Mouse (Mus musculus): Measurements from ENCODE around the gene Asap2. TPM values are rescaled to one million over a fixed set of nuclear protein-coding genes. Genes with fewer than 3 reads are reported as not detected.

Gene Asap2
- polyA plus RNA-seq, 1 experiment from 2014 or later, result 3.3 TPM

DNA sequence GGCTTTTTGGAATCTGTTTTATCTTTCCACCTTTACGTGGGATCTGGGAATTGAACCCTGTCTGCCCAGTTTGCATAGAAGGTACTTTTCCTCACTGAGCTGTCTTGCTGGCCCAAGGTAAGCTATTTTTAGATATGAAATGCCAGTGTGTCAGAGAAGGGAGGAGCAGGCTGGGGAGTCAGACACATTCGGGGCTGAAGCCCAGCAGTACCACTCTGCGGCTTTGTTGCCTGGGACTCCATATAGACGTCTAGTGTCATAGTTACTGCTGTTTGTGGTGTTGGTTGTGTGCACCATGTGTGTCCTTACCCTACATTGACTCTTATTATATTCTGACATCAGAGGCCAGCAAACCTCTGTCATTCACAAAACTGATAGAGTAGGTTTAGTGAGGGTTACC, 192.5 kb downstream of the Asap2 start:
- H3K4me2 ChIP-seq (replicated peaks; ENCODE audit: low read depth), result no peak overlapping the region
- H3K27ac ChIP-seq (ENCODE audit: low read depth, low read length), result no peak overlapping the region
- H3K4me1 ChIP-seq (replicated peaks; ENCODE audit: control insufficient read depth, insufficient read depth, low read length), result no peaks in the 10 kb centered on the region
- no peaks in the 10 kb centered on the region for H3K27me3 ChIP-seq (replicated peaks; ENCODE audit: control insufficient read depth, insufficient read depth, low read length)
- H3K9ac ChIP-seq (ENCODE audit: low read depth, low read length), result no peak overlapping the region
- no peaks in the 10 kb centered on the region for H3K9me3 ChIP-seq (ENCODE audit: control insufficient read depth)
- H3K36me3 ChIP-seq (ENCODE audit: control insufficient read depth, insufficient read depth), result no peaks in the 10 kb centered on the region
- no peak for ATAC-seq
- TF ChIP-seq CTCF (IDR thresholded peaks at IDR 0.05; ENCODE audit: low read depth), result no peak
- WGBS, result 91% methylated on average over 4 of the region's 4 CpGs
- H3K4me3 ChIP-seq (ENCODE audit: low read depth, low read length), result no peak overlapping the region

DNA sequence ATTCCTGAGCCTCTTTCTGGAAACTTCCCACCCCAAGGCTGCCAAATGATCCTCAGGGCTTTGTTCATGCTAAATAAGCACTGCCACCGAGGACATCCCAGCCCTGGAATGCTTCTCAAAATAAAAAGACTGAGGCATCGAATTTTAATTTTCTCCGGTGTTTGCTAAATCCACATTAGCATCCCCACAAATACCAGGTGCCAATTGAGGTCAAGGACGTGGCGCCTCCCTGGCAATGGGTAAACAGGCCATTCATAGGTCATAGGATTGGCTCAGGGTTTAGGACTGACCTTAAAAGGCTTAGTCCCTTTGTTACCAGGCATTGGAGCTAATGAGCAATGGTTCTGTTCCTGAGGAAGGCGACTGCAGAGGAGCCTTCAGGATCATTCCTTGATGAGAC, 193.1 kb downstream of the Asap2 start:
- Histone ChIP-seq H3K4me1 (replicated peaks; ENCODE audit: control insufficient read depth, insufficient read depth, low read length) (no peaks in the 10 kb centered on the region), H3K4me3 (ENCODE audit: low read depth, low read length) (no peak overlapping the region), H3K9me3 (ENCODE audit: control insufficient read depth) (no peaks in the 10 kb centered on the region), H3K4me2 (replicated peaks; ENCODE audit: low read depth) (no peak overlapping the region), H3K27me3 (replicated peaks; ENCODE audit: control insufficient read depth, insufficient read depth, low read length) (no peaks in the 10 kb centered on the region), H3K27ac (ENCODE audit: low read depth, low read length) (no peak overlapping the region), H3K36me3 (ENCODE audit: control insufficient read depth, insufficient read depth) (no peaks in the 10 kb centered on the region), H3K9ac (ENCODE audit: low read depth, low read length) (no peak overlapping the region)
- WGBS, result 72% methylated on average over 6 of the region's 6 CpGs
- ATAC-seq, result no peak
- TF ChIP-seq CTCF (IDR thresholded peaks at IDR 0.05; ENCODE audit: low read depth), result no peak

DNA sequence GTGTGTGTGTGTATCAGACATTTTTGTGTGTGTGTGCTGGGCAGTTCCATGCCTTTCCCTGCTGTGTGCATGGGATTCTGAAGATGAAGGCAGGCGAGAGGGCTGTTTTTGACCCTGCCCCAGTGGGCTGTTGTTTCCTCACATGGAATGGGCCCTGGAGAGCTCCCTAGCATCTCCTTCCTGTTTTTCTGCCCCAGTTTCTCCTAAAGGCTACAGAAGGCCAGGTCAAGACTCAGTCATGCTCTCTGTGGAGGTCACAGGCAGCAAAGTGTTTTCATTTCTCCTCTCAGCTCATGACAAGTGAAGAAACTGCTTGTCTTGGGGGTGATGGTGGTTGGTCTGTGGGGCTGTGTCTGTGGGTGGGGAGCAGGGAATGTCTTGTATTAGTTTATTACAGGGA, 195.9 kb downstream of the Asap2 start:
- Histone ChIP-seq H3K27me3 (replicated peaks; ENCODE audit: control insufficient read depth, insufficient read depth, low read length) (no peaks in the 10 kb centered on the region), H3K9ac (ENCODE audit: low read depth, low read length) (no peak overlapping the region), H3K4me3 (ENCODE audit: low read depth, low read length) (no peak overlapping the region), H3K36me3 (ENCODE audit: control insufficient read depth, insufficient read depth) (peaks cover 2% of the 10 kb centered on the region; the same call in 1 of the 2 replicates), H3K27ac (ENCODE audit: low read depth, low read length) (no peak overlapping the region), H3K4me1 (replicated peaks; ENCODE audit: control insufficient read depth, insufficient read depth, low read length) (no peaks in the 10 kb centered on the region), H3K9me3 (ENCODE audit: control insufficient read depth) (no peaks in the 10 kb centered on the region), H3K4me2 (replicated peaks; ENCODE audit: low read depth) (no peak overlapping the region)
- ATAC-seq, result no peak
- WGBS, result 72% methylated on average over 1 of the region's 1 CpGs
- no peak for TF ChIP-seq CTCF (IDR thresholded peaks at IDR 0.05; ENCODE audit: low read depth)

DNA sequence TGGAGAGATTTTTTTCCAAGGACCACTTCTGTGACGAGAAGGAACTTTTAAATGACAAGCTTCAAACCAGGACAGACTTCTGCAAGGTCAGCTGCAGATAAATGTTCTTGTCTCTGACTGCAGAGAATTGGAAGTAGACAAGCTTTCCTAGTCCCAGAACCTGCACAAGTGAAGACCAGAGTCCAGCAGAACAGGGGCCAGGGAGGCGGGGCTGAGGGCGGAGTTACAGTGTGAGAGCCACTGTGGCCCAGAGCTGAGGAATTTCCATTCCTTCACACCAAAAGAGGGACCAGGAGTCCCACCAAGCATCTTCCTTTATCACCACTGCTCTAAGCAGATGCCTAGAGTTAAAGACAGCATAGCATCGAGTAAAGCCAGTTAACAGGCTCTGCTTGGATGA, 198.6 kb downstream of the Asap2 start:
- no peaks in the 10 kb centered on the region for H3K27me3 ChIP-seq (replicated peaks; ENCODE audit: control insufficient read depth, insufficient read depth, low read length)
- 47% methylated on average over 4 of the region's 4 CpGs for WGBS
- no peaks in the 10 kb centered on the region for H3K4me1 ChIP-seq (replicated peaks; ENCODE audit: control insufficient read depth, insufficient read depth, low read length)
- no peak for TF ChIP-seq CTCF (IDR thresholded peaks at IDR 0.05; ENCODE audit: low read depth)
- H3K27ac ChIP-seq (ENCODE audit: low read depth, low read length), result no peak overlapping the region
- H3K4me3 ChIP-seq (ENCODE audit: low read depth, low read length), result no peak overlapping the region
- no peak overlapping the region for H3K4me2 ChIP-seq (replicated peaks; ENCODE audit: low read depth)
- no peak overlapping the region for H3K9ac ChIP-seq (ENCODE audit: low read depth, low read length)
- H3K36me3 ChIP-seq (ENCODE audit: control insufficient read depth, insufficient read depth), result peaks cover 7% of the 10 kb centered on the region; the same call in 1 of the 2 replicates
- no peak for ATAC-seq
- no peaks in the 10 kb centered on the region for H3K9me3 ChIP-seq (ENCODE audit: control insufficient read depth)

DNA sequence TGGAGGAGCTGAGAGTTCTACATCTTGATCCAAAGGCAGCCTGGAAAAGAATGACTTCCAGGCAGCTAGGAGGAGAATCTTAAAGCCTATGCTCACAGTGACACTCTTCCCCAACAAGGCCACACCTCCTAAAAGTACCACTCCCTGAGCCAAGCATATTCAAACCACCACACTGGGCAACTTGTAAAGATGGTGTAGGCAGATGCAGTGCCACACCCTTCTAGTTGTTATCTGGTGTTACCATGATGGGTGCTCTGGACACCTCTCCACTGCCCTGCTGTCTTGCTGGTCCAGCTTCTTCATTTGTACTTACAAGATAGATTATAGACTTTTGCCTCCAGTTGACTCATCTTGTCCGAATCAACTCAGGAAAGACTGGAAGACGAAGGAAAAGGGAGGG, 201.3 kb downstream of the Asap2 start:
- no peak overlapping the region for H3K4me2 ChIP-seq (replicated peaks; ENCODE audit: low read depth)
- no peak for TF ChIP-seq CTCF (IDR thresholded peaks at IDR 0.05; ENCODE audit: low read depth)
- H3K27ac ChIP-seq (ENCODE audit: low read depth, low read length), result no peak overlapping the region
- no peaks in the 10 kb centered on the region for H3K27me3 ChIP-seq (replicated peaks; ENCODE audit: control insufficient read depth, insufficient read depth, low read length)
- H3K9me3 ChIP-seq (ENCODE audit: control insufficient read depth), result no peaks in the 10 kb centered on the region
- 75% methylated on average over 2 of the region's 2 CpGs for WGBS
- no peak overlapping the region for H3K9ac ChIP-seq (ENCODE audit: low read depth, low read length)
- ATAC-seq, result no peak
- no peak overlapping the region for H3K4me3 ChIP-seq (ENCODE audit: low read depth, low read length)
- H3K4me1 ChIP-seq (replicated peaks; ENCODE audit: control insufficient read depth, insufficient read depth, low read length), result no peaks in the 10 kb centered on the region
- peaks cover 7% of the 10 kb centered on the region; the same call in 1 of the 2 replicates for H3K36me3 ChIP-seq (ENCODE audit: control insufficient read depth, insufficient read depth)

DNA sequence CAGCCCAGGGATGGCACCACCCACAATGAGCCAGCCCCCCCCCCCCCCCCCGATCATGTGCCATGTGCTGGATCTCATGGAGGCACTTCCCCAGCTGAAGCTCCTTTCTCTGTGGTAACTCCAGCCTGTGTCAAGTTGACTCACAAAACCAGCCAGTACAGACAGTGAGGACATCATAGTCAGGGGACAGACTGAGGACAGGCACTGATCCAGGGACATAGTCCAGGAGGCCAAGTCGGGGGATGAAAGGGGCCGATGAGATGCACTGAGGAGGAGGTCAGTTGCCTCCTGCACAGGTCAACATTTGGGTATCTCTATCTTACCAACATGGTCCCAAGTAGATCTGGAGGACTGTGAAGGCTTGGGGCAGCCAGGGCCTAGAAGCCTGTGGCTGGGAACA, 205.2 kb downstream of the Asap2 start:
- Histone ChIP-seq H3K4me1 (replicated peaks; ENCODE audit: control insufficient read depth, insufficient read depth, low read length) (no peaks in the 10 kb centered on the region), H3K4me2 (replicated peaks; ENCODE audit: low read depth) (no peak overlapping the region), H3K27ac (ENCODE audit: low read depth, low read length) (no peak overlapping the region), H3K4me3 (ENCODE audit: low read depth, low read length) (no peak overlapping the region), H3K36me3 (ENCODE audit: control insufficient read depth, insufficient read depth) (peaks cover 7% of the 10 kb centered on the region; the same call in 1 of the 2 replicates), H3K27me3 (replicated peaks; ENCODE audit: control insufficient read depth, insufficient read depth, low read length) (no peaks in the 10 kb centered on the region), H3K9ac (ENCODE audit: low read depth, low read length) (no peak overlapping the region), H3K9me3 (ENCODE audit: control insufficient read depth) (no peaks in the 10 kb centered on the region)
- no peak for ATAC-seq
- no peak for TF ChIP-seq CTCF (IDR thresholded peaks at IDR 0.05; ENCODE audit: low read depth)
- 90% methylated on average over 2 of the region's 3 CpGs for WGBS

DNA sequence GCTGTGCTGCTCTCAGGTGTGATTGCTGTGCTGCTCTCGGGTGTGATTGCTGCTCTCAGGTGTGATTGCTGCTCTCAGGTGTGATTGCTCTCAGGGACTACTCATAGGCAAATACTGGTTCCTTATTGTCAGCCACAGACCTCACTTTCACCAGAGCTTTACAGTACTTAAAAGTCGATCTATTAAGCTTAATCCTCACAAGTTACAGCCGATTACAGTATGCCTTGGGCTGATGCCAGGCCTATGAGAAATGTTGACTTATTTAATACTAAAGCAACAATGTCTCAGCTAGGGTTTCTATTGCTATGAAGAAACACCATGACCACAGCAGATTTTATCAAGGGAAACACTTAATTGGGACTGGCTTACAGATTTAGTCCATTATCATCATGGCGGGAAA, 206.2 kb downstream of the Asap2 start:
- H3K36me3 ChIP-seq (ENCODE audit: control insufficient read depth, insufficient read depth), result peaks cover 2% of the 10 kb centered on the region; the same call in 1 of the 2 replicates
- 81% methylated on average over 4 of the region's 4 CpGs for WGBS
- no peak overlapping the region for H3K4me2 ChIP-seq (replicated peaks; ENCODE audit: low read depth)
- no peak overlapping the region for H3K9ac ChIP-seq (ENCODE audit: low read depth, low read length)
- no peaks in the 10 kb centered on the region for H3K4me1 ChIP-seq (replicated peaks; ENCODE audit: control insufficient read depth, insufficient read depth, low read length)
- no peaks in the 10 kb centered on the region for H3K27me3 ChIP-seq (replicated peaks; ENCODE audit: control insufficient read depth, insufficient read depth, low read length)
- H3K27ac ChIP-seq (ENCODE audit: low read depth, low read length), result no peak overlapping the region
- no peaks in the 10 kb centered on the region for H3K9me3 ChIP-seq (ENCODE audit: control insufficient read depth)
- H3K4me3 ChIP-seq (ENCODE audit: low read depth, low read length), result no peak overlapping the region
- no peak for ATAC-seq
- no peak for TF ChIP-seq CTCF (IDR thresholded peaks at IDR 0.05; ENCODE audit: low read depth)

Measured in intestine, postnatal 0 days (tissue).